Mouse (Mus musculus): ENCODE data around the gene Olfr976.

GRCm38 (mm10) chr9:40003365-40003764 is 42.4 kb upstream of the Olfr976 start, which contains the start of gene Olfr979:
- TF ChIP-seq SRF (IDR thresholded peaks at IDR 0.05; ENCODE audit: control insufficient read depth, insufficient read length, low read depth): no peak
- TF ChIP-seq POLR2A (IDR thresholded peaks at IDR 0.05; ENCODE audit: insufficient read length, low read depth): no peak
- no peak for TF ChIP-seq POLR2AphosphoS2 (IDR thresholded peaks at IDR 0.05; ENCODE audit: insufficient read length, low read depth)
- TF ChIP-seq MYOD1 (IDR thresholded peaks at IDR 0.05; ENCODE audit: control insufficient read depth in 1 of 3, insufficient read length in 2 of 3, low read depth in 2 of 3): no peak
- no peak for TF ChIP-seq MAX (IDR thresholded peaks at IDR 0.05; ENCODE audit: low read depth)
- TF ChIP-seq E2F4 (IDR thresholded peaks at IDR 0.05; ENCODE audit: insufficient read depth): no peak
- TF ChIP-seq USF1 (IDR thresholded peaks at IDR 0.05; ENCODE audit: low read depth): no peak
- TF ChIP-seq TCF12 (IDR thresholded peaks at IDR 0.05; ENCODE audit: insufficient read depth, poor library complexity, severe bottlenecking): no peak
- TF ChIP-seq REST (IDR thresholded peaks at IDR 0.05; ENCODE audit: insufficient read depth, insufficient read length): no peak
- no peak for TF ChIP-seq MYOG (IDR thresholded peaks at IDR 0.05; ENCODE audit: control insufficient read depth in 1 of 3, insufficient read depth in 1 of 3, insufficient read length in 2 of 3, low read depth in 2 of 3)
